ENCODE assay signal across 16 mouse cellular contexts in the genomic region with DNA sequence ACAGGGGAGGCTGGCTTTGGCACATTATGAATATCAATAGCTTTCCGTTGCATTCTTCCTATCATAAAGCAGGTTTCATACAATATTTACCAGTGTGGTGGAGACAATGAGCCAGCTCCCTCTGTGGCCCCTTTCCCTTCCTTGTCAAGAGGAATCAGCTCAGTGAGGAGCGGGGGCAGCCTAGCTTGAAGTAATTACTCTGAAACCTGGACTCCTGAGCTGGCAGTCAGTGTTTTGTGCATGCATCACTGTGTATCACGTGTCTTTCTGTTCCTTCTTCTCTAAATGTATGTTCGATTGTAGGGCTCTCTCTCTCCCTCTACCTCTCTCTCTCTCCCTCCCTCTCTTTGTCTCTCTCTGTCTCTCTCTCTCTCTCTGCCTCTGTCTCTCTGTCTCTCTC.
DNase-seq lines count a peak whose midpoint lies in the region; ATAC-seq and TF ChIP-seq lines count a peak whose summit lies in the region.
"Had no signal": no experiment of that assay in that cellular context is flagged by ENCODE, and none has a peak within 500 bp of the region (broad histone marks: within the 10 kb centered on the region; RNA-seq: fewer than 3 reads in every experiment).

No protein-coding gene starts in this region.

- H3K27ac ChIP-seq in forebrain, embryonic 10.5 days = peak overlapping the region; percentile 68
- no peak overlapping the region for H3K27ac ChIP-seq in forebrain, postnatal 0 days (ENCODE audit: low read depth, low read length)
- H3K27ac ChIP-seq in forebrain, embryonic 13.5 days = no peak overlapping the region
- H3K27ac ChIP-seq in hindbrain, postnatal 0 days = no peak overlapping the region
- H3K27ac ChIP-seq in kidney, embryonic 16.5 days (ENCODE audit: low read length) = no peak overlapping the region
- no peak overlapping the region for H3K27ac ChIP-seq in intestine, postnatal 0 days (ENCODE audit: low read depth, low read length)
- H3K27ac ChIP-seq: heart, adult 2 months; limb, embryonic 13.5 days had no signal

- no peak overlapping the region for H3K9ac ChIP-seq in forebrain, postnatal 0 days
- no peak overlapping the region for H3K9ac ChIP-seq in forebrain, embryonic 13.5 days
- H3K9ac ChIP-seq in hindbrain, postnatal 0 days (replicated peaks; ENCODE audit: low read length) = no peak overlapping the region
- no peak overlapping the region for H3K9ac ChIP-seq in kidney, embryonic 16.5 days (replicated peaks; ENCODE audit: low read length)
- no peak overlapping the region for H3K9ac ChIP-seq in intestine, postnatal 0 days (ENCODE audit: low read depth, low read length)
- H3K9ac ChIP-seq: limb, embryonic 13.5 days; liver, postnatal 0 days had no signal

- no peak overlapping the region for H3K4me2 ChIP-seq in forebrain, postnatal 0 days (ENCODE audit: low read depth)
- H3K4me2 ChIP-seq in forebrain, embryonic 13.5 days = no peak overlapping the region
- H3K4me2 ChIP-seq in hindbrain, postnatal 0 days (ENCODE audit: low read depth, low read length) = no peak overlapping the region
- H3K4me2 ChIP-seq in kidney, embryonic 16.5 days (replicated peaks; ENCODE audit: low read depth, low read length) = no peak overlapping the region
- H3K4me2 ChIP-seq in intestine, postnatal 0 days (replicated peaks; ENCODE audit: low read depth) = no peak overlapping the region
- H3K4me2 ChIP-seq: limb, embryonic 13.5 days had no signal

- no peaks in the 10 kb centered on the region for H3K9me3 ChIP-seq in forebrain, embryonic 10.5 days
- H3K9me3 ChIP-seq in forebrain, postnatal 0 days (ENCODE audit: low read length) = no peaks in the 10 kb centered on the region
- H3K9me3 ChIP-seq in forebrain, embryonic 13.5 days (replicated peaks) = no peaks in the 10 kb centered on the region
- no peaks in the 10 kb centered on the region for H3K9me3 ChIP-seq in hindbrain, postnatal 0 days (ENCODE audit: low read length)
- no peaks in the 10 kb centered on the region for H3K9me3 ChIP-seq in kidney, embryonic 16.5 days (ENCODE audit: low read length)
- H3K9me3 ChIP-seq in intestine, postnatal 0 days (ENCODE audit: control insufficient read depth) = no peaks in the 10 kb centered on the region
- H3K9me3 ChIP-seq: limb, embryonic 13.5 days had no signal

- WGBS in forebrain, embryonic 10.5 days = 44% methylated on average over 4 of the region's 4 CpGs
- 11% methylated on average over 4 of the region's 4 CpGs for WGBS in forebrain, postnatal 0 days
- 9% methylated on average over 4 of the region's 4 CpGs for WGBS in forebrain, embryonic 13.5 days
- 19% methylated on average over 4 of the region's 4 CpGs for WGBS in hindbrain, postnatal 0 days
- 37% methylated on average over 4 of the region's 4 CpGs for WGBS in kidney, embryonic 16.5 days
- 59% methylated on average over 4 of the region's 4 CpGs for WGBS in intestine, postnatal 0 days

- no peaks in the 10 kb centered on the region for H3K27me3 ChIP-seq in forebrain, embryonic 10.5 days (ENCODE audit: poor library complexity, severe bottlenecking)
- H3K27me3 ChIP-seq in forebrain, postnatal 0 days (ENCODE audit: insufficient read depth, low read length) = no peaks in the 10 kb centered on the region
- H3K27me3 ChIP-seq in forebrain, embryonic 13.5 days = no peaks in the 10 kb centered on the region
- H3K27me3 ChIP-seq in hindbrain, postnatal 0 days (ENCODE audit: insufficient read depth, low read length) = no peaks in the 10 kb centered on the region
- H3K27me3 ChIP-seq in kidney, embryonic 16.5 days (ENCODE audit: insufficient read depth, low read length) = no peaks in the 10 kb centered on the region
- H3K27me3 ChIP-seq in intestine, postnatal 0 days (replicated peaks; ENCODE audit: control insufficient read depth, insufficient read depth, low read length) = no peaks in the 10 kb centered on the region
- H3K27me3 ChIP-seq: limb, embryonic 13.5 days had no signal

- peak; percentile 34 for DNase-seq in forebrain, embryonic 10.5 days (ENCODE audit: extremely low spot score, low spot score)
- no peak for DNase-seq in forebrain, postnatal 0 days
- DNase-seq in hindbrain, postnatal 0 days (ENCODE audit: low spot score) = peak; percentile 51
- DNase-seq in retina, embryonic 14.5 days (ENCODE audit: low spot score) = peak; percentile 89
- no peak for DNase-seq in liver
- DNase-seq: adrenal gland, postnatal 10 days; heart, adult 2 months; layer of hippocampus, postnatal 36 days; liver, postnatal 0 days; lung, postnatal 36 days; thymus, postnatal 36 days had no signal

- H3K4me1 ChIP-seq in forebrain, embryonic 10.5 days = peaks cover 35% of the 10 kb centered on the region
- no peaks in the 10 kb centered on the region; the same call in 1 of the 2 replicates for H3K4me1 ChIP-seq in forebrain, postnatal 0 days (ENCODE audit: insufficient read depth)
- peaks cover 15% of the 10 kb centered on the region for H3K4me1 ChIP-seq in forebrain, embryonic 13.5 days
- H3K4me1 ChIP-seq in hindbrain, postnatal 0 days (ENCODE audit: insufficient read depth, low read length) = no peaks in the 10 kb centered on the region
- H3K4me1 ChIP-seq in kidney, embryonic 16.5 days (ENCODE audit: insufficient read depth, low read length) = no peaks in the 10 kb centered on the region
- H3K4me1 ChIP-seq in intestine, postnatal 0 days (replicated peaks; ENCODE audit: control insufficient read depth, insufficient read depth, low read length) = no peaks in the 10 kb centered on the region

- H3K36me3 ChIP-seq in forebrain, embryonic 10.5 days (replicated peaks) = no peaks in the 10 kb centered on the region
- no peaks in the 10 kb centered on the region for H3K36me3 ChIP-seq in forebrain, postnatal 0 days (ENCODE audit: insufficient read depth)
- H3K36me3 ChIP-seq in forebrain, embryonic 13.5 days (ENCODE audit: poor library complexity, severe bottlenecking) = no peaks in the 10 kb centered on the region
- no peaks in the 10 kb centered on the region for H3K36me3 ChIP-seq in hindbrain, postnatal 0 days (ENCODE audit: insufficient read depth, low read length)
- H3K36me3 ChIP-seq in kidney, embryonic 16.5 days (ENCODE audit: insufficient read depth, low read length) = no peaks in the 10 kb centered on the region
- no peaks in the 10 kb centered on the region for H3K36me3 ChIP-seq in intestine, postnatal 0 days (ENCODE audit: control insufficient read depth, insufficient read depth)
- H3K36me3 ChIP-seq: limb, embryonic 13.5 days had no signal

- no peak for TF ChIP-seq CTCF in forebrain, postnatal 0 days (IDR thresholded peaks at IDR 0.05; ENCODE audit: low read depth)
- TF ChIP-seq CTCF in hindbrain, postnatal 0 days (IDR thresholded peaks at IDR 0.05; ENCODE audit: low read depth) = no peak
- no peak for TF ChIP-seq CTCF in intestine, postnatal 0 days (IDR thresholded peaks at IDR 0.05; ENCODE audit: low read depth)

- ATAC-seq in forebrain, postnatal 0 days = no peak
- ATAC-seq in forebrain, embryonic 13.5 days = peak; percentile 77; the same call in 1 of the 2 replicates
- peak; percentile 55; the same call in 1 of the 2 replicates for ATAC-seq in hindbrain, postnatal 0 days
- ATAC-seq in kidney, embryonic 16.5 days (ENCODE audit: low FRiP score, low TSS enrichment) = no peak
- no peak for ATAC-seq in intestine, postnatal 0 days
- ATAC-seq: intestine, embryonic 16.5 days; liver, postnatal 0 days had no signal

- H3K4me3 ChIP-seq in forebrain, embryonic 10.5 days = no peak overlapping the region
- no peak overlapping the region for H3K4me3 ChIP-seq in forebrain, postnatal 0 days (ENCODE audit: low read depth, low read length)
- H3K4me3 ChIP-seq in forebrain, embryonic 13.5 days = no peak overlapping the region
- H3K4me3 ChIP-seq in hindbrain, postnatal 0 days (ENCODE audit: low read length) = no peak overlapping the region
- H3K4me3 ChIP-seq in kidney, embryonic 16.5 days (ENCODE audit: low read length) = no peak overlapping the region
- H3K4me3 ChIP-seq in intestine, postnatal 0 days (ENCODE audit: low read depth, low read length) = no peak overlapping the region
- H3K4me3 ChIP-seq: heart, adult 2 months; limb, embryonic 13.5 days had no signal

Comparison
In these comparisons a context has a peak if more than half of its experiments do, and no peak if none do; other contexts are left out.
1. DNase-seq: peak in forebrain, embryonic 10.5 days (single experiment), hindbrain, postnatal 0 days (single experiment) and retina, embryonic 14.5 days (single experiment); none in forebrain, postnatal 0 days (single experiment) and liver (single experiment).
2. ATAC-seq: peak in forebrain, embryonic 13.5 days (single experiment) and hindbrain, postnatal 0 days (single experiment); none in forebrain, postnatal 0 days (single experiment), kidney, embryonic 16.5 days (single experiment) and intestine, postnatal 0 days (single experiment).